Mouse (Mus musculus): Measurements from ENCODE around the gene Olfr283. TPM values are rescaled to one million over a fixed set of nuclear protein-coding genes. Genes with fewer than 3 reads are reported as not detected.

The Olfr283 gene
- total RNA-seq, 2 experiments from 2014 or later, result not detected

Other genes with a start within 250 kb of the Olfr283 start
- 10 to 100 TPM; 43.4 to 45.4 TPM for gene Asb8, start 215.3 kb downstream of the Olfr283 start, total RNA-seq (2021)
- 10 to 100 TPM; 28.3 TPM for gene Ccdc184, start 213.8 kb downstream of the Olfr283 start, total RNA-seq (2021)
- gene Olfr288, start 185.4 kb downstream of the Olfr283 start, total RNA-seq (2021), result not detected
- not detected for gene Gm44579, start 160.0 kb downstream of the Olfr283 start, total RNA-seq (2021)
- 1 to 10 TPM; 1.8 to 2.4 TPM for gene Olfr287, start 159.9 kb downstream of the Olfr283 start, total RNA-seq (2021)
- gene Olfr286, start 146.5 kb downstream of the Olfr283 start, total RNA-seq (2021), result not detected
- not detected for gene H1fnt, start 123.7 kb downstream of the Olfr283 start, total RNA-seq (2021)
- 1 to 10 TPM; 6.9 to 7.0 TPM for gene Zfp641, start 84.8 kb downstream of the Olfr283 start, total RNA-seq (2021)
- gene Olfr285, start 63.6 kb downstream of the Olfr283 start, total RNA-seq (2021), result not detected
- not detected for gene Olfr284, start 40.0 kb downstream of the Olfr283 start, total RNA-seq (2021)
- gene Olfr282, start 50.3 kb upstream of the Olfr283 start, total RNA-seq (2021), result not detected
- not detected for gene Olfr281, start 71.6 kb upstream of the Olfr283 start, total RNA-seq (2021)
- gene OR5BS1P, start 89.0 kb upstream of the Olfr283 start, total RNA-seq (2021), result not detected
- gene Lalba, start 101.8 kb upstream of the Olfr283 start, total RNA-seq (2021), result not detected
- gene Olfr279, start 111.5 kb upstream of the Olfr283 start, total RNA-seq (2021), result under 1 TPM in 1 of 2 experiments, not detected in 1; 0.11 TPM
- gene Kansl2, start 153.3 kb upstream of the Olfr283 start, total RNA-seq (2021), result 10 to 100 TPM; 59.5 to 61.0 TPM
- 10 to 100 TPM; 40.5 to 45.3 TPM for gene Ccnt1, start 190.0 kb upstream of the Olfr283 start, total RNA-seq (2021)
- gene 4930415O20Rik, start 190.1 kb upstream of the Olfr283 start, total RNA-seq (2021), result not detected
- gene Adcy6, start 229.1 kb upstream of the Olfr283 start, total RNA-seq (2021), result 10 to 100 TPM; 47.8 to 50.2 TPM
- 100 to 1,000 TPM; 217 to 244 TPM for gene Cacnb3, start 249.9 kb upstream of the Olfr283 start, total RNA-seq (2021)